Comparison of ENCODE assay signal across 17 mouse cellular contexts in the genomic region with DNA sequence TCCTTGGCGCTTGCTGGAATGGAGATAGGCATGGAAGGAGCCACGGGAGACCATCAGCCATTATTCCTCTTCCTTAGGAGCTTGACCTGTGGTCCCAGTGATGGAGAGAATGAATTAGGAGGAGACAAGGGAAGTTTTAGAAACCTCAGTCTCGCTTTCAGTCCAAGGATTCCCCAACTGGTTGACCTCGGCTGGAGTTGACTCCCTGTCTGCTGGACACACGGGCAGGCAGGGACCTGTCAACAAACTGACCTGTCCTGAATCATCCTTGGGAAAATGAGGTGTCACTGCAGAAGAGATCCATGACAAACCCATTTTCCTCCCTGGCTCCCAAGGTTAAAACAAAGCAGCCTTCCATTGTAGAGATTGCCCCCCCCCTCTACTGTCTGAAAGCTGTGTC.
"Had no signal": no experiment of that assay in that cellular context is flagged by ENCODE, and none has a peak within 500 bp of the region (broad histone marks: within the 10 kb centered on the region; RNA-seq: fewer than 3 reads in every experiment).

No protein-coding gene starts in this region.

- H3K27ac ChIP-seq: kidney, postnatal 0 days; layer of hippocampus, adult 2 months; liver, embryonic 13.5 days; stomach, embryonic 15.5 days had no signal

- H3K36me3 ChIP-seq: liver, embryonic 13.5 days; stomach, embryonic 15.5 days had no signal

- H3K9me3 ChIP-seq: liver, embryonic 13.5 days; stomach, embryonic 15.5 days had no signal

- DNase-seq: kidney, postnatal 25 days; layer of hippocampus, adult 9-11 months; liver, embryonic 13.5 days; lung, adult 2 months; lung, postnatal 14 days; lung, postnatal 4 days; midbrain, embryonic 14.5 days; right cerebral cortex, adult 18-20 months; right cerebral cortex, postnatal 14 days; right cerebral cortex, postnatal 4 days; spleen, adult 18-20 months; thymus, adult 2 months; thymus, postnatal 4 days had no signal

- H3K27me3 ChIP-seq: stomach, embryonic 15.5 days had no signal

- H3K9ac ChIP-seq: liver, embryonic 13.5 days; stomach, embryonic 15.5 days had no signal

- H3K4me3 ChIP-seq: layer of hippocampus, adult 2 months; liver, embryonic 13.5 days; stomach, embryonic 15.5 days had no signal

- H3K4me2 ChIP-seq: liver, embryonic 13.5 days; midbrain, embryonic 11.5 days; stomach, embryonic 15.5 days had no signal
